Mouse (Mus musculus) small intestine, adult 2 months (tissue): ENCODE data around the gene Hbb-bs.

Experiments
- CTCF ChIP-seq: fragments of 200-500 bp; IDR thresholded peaks from 2 replicates; pipeline ENCODE4 v1.5.1; 2012; ENCODE audit warnings: low read depth, mild to moderate bottlenecking, control low read depth, inconsistent platforms, low read length, moderate library complexity, mixed read lengths; ENCODE audit not compliant: insufficient replicate concordance, insufficient read length; ENCODE audit errors: extremely low read depth
- POLR2A ChIP-seq: fragments of 200-500 bp; IDR thresholded peaks from 2 replicates; pipeline ENCODE4 v1.6.1; 2012; ENCODE audit warnings: low read depth, mild to moderate bottlenecking, control low read depth, inconsistent platforms, low read length, moderate library complexity

GRCm38 (mm10) chr7:103813766-103814165 is 14.1 kb downstream of the Hbb-bs start, which contains the start of gene Hbb-bt:
- TF ChIP-seq CTCF (no peak), POLR2A (no peak)
